Mouse (Mus musculus): ENCODE results near the gene Lrp8.

Lrp8 gene

GRCm38 (mm10) chr4:107921952-107922351 is 119.9 kb downstream of the Lrp8 start:
- no peak for DNase-seq (ENCODE audit: low spot score)

GRCm38 (mm10) chr4:107923145-107923802 is 121.2 kb downstream of the Lrp8 start, which contains the start of gene Cpt2:
Gene Cpt2, minus strand, starts transcription at chr4:107923610.
- DNase-seq (ENCODE audit: low spot score): peak; percentile 96

GRCm38 (mm10) chr4:107923803-107924194 is 121.7 kb downstream of the Lrp8 start:
- DNase-seq (ENCODE audit: low spot score): no peak

Data from testis, postnatal 14 days (tissue).